Mouse (Mus musculus) megakaryocyte, embryonic 14.5 days (primary cell): ENCODE measurements around the gene Rps8.

ENCODE experiments used
- FLI1 ChIP-seq: IDR thresholded peaks from 2 replicates; pipeline ENCODE4 v1.6.1; 2012; ENCODE audit warnings: low read length, inconsistent platforms, mixed read lengths
- GATA1 ChIP-seq: IDR thresholded peaks from 3 replicates; pipeline ENCODE4 v1.6.1; 2012; ENCODE audit warnings: mixed read lengths, low read length, inconsistent platforms, borderline replicate concordance

DNA sequence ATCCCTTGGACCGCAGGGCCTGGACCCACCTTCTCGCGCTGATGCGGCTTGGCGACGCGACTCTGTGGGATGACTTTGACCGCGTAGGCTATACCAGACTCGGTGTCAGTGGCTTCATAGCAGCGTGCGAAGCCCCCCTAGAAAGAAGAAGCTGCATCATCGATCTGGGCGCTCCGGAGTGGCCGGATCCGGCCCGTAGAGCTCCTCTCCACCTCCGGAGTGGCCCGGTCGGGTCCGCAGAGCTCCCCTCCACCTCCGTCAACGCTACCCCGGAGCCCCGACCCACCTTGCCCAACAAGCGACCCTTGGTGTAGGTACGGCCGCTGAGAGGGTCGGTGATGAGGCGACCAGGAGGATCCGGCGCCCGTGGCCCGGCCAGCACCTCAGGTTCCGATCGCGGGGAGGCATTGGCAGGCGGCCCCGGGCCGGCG, 22.7 kb downstream of the Rps8 start:
- TF ChIP-seq GATA1, result no peak
- TF ChIP-seq FLI1, result no peak
